Mouse (Mus musculus): ENCODE results near the gene Traip. TPM values are rescaled to one million over a fixed set of nuclear protein-coding genes. Genes with fewer than 3 reads are reported as not detected.
"Not testable (repeated sequence)": the region's sequence is repeated elsewhere in the genome, so short reads cannot be mapped to it uniquely, and the experiment has no call there.

Traip gene
- polyA plus RNA-seq, 1 experiment from 2014 or later: 15.7 TPM

- no peak for ATAC-seq (replicated peaks)
- Histone ChIP-seq H3K36me3 (no peaks in the 10 kb centered on the region), H3K9me3 (no peaks in the 10 kb centered on the region), H3K27me3 (no peaks in the 10 kb centered on the region), H3K4me1 (no peaks in the 10 kb centered on the region), H3K27ac (replicated peaks) (no peak within 1 kb of the TSS), H3K4me2 (replicated peaks) (no peak within 1 kb of the TSS), H3K9ac (replicated peaks) (no peak within 1 kb of the TSS), H3K4me3 (no peak within 1 kb of the TSS)
- 73% methylated on average over 2 of the region's 2 CpGs for WGBS
These were observed 42.3 kb downstream of the Traip start, which contains the start of gene Cdhr4 for GRCm38 (mm10) chr9:107992197-107992596. TSS of gene Cdhr4 (plus strand) at chr9:107992497.

GRCm38 (mm10) chr9:107993013-107993412 lies 43.1 kb downstream of the Traip start:
- Histone ChIP-seq H3K27ac (replicated peaks) (no peak overlapping the region), H3K9ac (replicated peaks) (no peak overlapping the region), H3K9me3 (no peaks in the 10 kb centered on the region), H3K36me3 (no peaks in the 10 kb centered on the region), H3K4me3 (no peak overlapping the region), H3K4me1 (no peaks in the 10 kb centered on the region), H3K4me2 (replicated peaks) (no peak overlapping the region), H3K27me3 (no peaks in the 10 kb centered on the region)
- ATAC-seq (replicated peaks): no peak
- 79% methylated on average over 11 of the region's 11 CpGs for WGBS

- Histone ChIP-seq H3K9ac (replicated peaks) (no peak overlapping the region), H3K4me1 (no peaks in the 10 kb centered on the region), H3K4me3 (no peak overlapping the region), H3K36me3 (no peaks in the 10 kb centered on the region), H3K4me2 (replicated peaks) (no peak overlapping the region), H3K9me3 (no peaks in the 10 kb centered on the region), H3K27me3 (no peaks in the 10 kb centered on the region), H3K27ac (replicated peaks) (no peak overlapping the region)
- WGBS: 73% methylated on average over 2 of the region's 2 CpGs
- no peak for ATAC-seq (replicated peaks)
These were observed 44.5 kb downstream of the Traip start for GRCm38 (mm10) chr9:107994464-107994863.

DNA sequence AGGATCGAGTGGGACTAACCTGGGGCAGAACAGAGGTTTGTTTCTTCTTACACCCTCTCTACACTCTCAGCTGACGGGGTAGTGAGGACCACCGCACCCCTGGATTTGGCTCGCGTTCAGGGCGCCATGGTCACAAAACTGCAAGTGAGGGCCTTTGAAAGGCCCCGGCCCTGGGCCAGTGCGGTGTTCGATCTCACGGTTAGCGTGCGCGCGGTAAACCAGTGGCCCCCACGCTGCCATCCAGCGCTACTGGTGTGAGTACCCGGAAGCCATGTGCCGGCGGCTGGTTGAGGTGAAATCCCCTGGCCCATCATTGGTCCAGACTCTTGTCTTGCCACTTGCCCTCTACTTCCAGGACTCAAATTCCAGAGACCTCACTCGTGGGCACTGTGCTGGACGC lies 45.6 kb downstream of the Traip start:
- no peak overlapping the region for H3K4me3 ChIP-seq
- WGBS: 93% methylated on average over 21 of the region's 21 CpGs
- ATAC-seq (replicated peaks): no peak
- no peaks in the 10 kb centered on the region for H3K27me3 ChIP-seq
- H3K4me2 ChIP-seq (replicated peaks): no peak overlapping the region
- no peak overlapping the region for H3K9ac ChIP-seq (replicated peaks)
- no peaks in the 10 kb centered on the region for H3K36me3 ChIP-seq
- no peaks in the 10 kb centered on the region for H3K9me3 ChIP-seq
- no peaks in the 10 kb centered on the region for H3K4me1 ChIP-seq
- no peak overlapping the region for H3K27ac ChIP-seq (replicated peaks)

- Histone ChIP-seq H3K36me3 (no peaks in the 10 kb centered on the region), H3K9me3 (no peaks in the 10 kb centered on the region), H3K4me2 (replicated peaks) (no peak within 1 kb of the TSS), H3K4me3 (no peak within 1 kb of the TSS), H3K27ac (replicated peaks) (no peak within 1 kb of the TSS), H3K4me1 (no peaks in the 10 kb centered on the region), H3K27me3 (no peaks in the 10 kb centered on the region), H3K9ac (replicated peaks) (no peak within 1 kb of the TSS)
- no peak for ATAC-seq (replicated peaks)
- 87% methylated on average over 5 of the region's 5 CpGs for WGBS
These were observed 46.1 kb downstream of the Traip start, which contains the start of gene Gm20662 for GRCm38 (mm10) chr9:107996049-107996448. TSS of gene Gm20662 (plus strand) at chr9:107996349.

GRCm38 (mm10) chr9:108001922-108002770 lies 52.2 kb downstream of the Traip start, which contains the start of gene Ip6k1:
TSS of gene Ip6k1 (plus strand) at chr9:108002501.
- under 1% methylated on average over 51 of the region's 51 CpGs for WGBS
- peak; percentile 100 for ATAC-seq (replicated peaks)
- H3K27ac ChIP-seq (replicated peaks): peak within 1 kb of the TSS; percentile 93

GRCm38 (mm10) chr9:108002778-108003530 lies 53.0 kb downstream of the Traip start:
- no peak; the same call in 1 of the 2 replicates for ATAC-seq (replicated peaks)
- peak overlapping the region; percentile 93 for H3K27ac ChIP-seq (replicated peaks)
- peaks cover 29% of the 10 kb centered on the region for H3K4me1 ChIP-seq
- under 1% methylated on average over 50 of the region's 50 CpGs for WGBS
- H3K9ac ChIP-seq (replicated peaks): peak overlapping the region; percentile 93
- H3K27me3 ChIP-seq: no peaks in the 10 kb centered on the region
- H3K4me3 ChIP-seq: peak overlapping the region; percentile 66
- peak overlapping the region; percentile 59 for H3K4me2 ChIP-seq (replicated peaks)
- no peaks in the 10 kb centered on the region for H3K9me3 ChIP-seq
- H3K36me3 ChIP-seq: no peaks in the 10 kb centered on the region

More at GRCm38 (mm10) chr9:108001922-108002770, 52.2 kb downstream of the Traip start, which contains the start of gene Ip6k1:
- Histone ChIP-seq H3K9me3 (no peaks in the 10 kb centered on the region), H3K4me2 (replicated peaks) (peak within 1 kb of the TSS; percentile 63), H3K27me3 (no peaks in the 10 kb centered on the region), H3K4me3 (peak within 1 kb of the TSS; percentile 66), H3K4me1 (peaks cover 29% of the 10 kb centered on the region), H3K36me3 (no peaks in the 10 kb centered on the region), H3K9ac (replicated peaks) (peak within 1 kb of the TSS; percentile 93)

- peak overlapping the region; percentile 66 for H3K4me3 ChIP-seq
- H3K4me2 ChIP-seq (replicated peaks): peak overlapping the region; percentile 59
- H3K27ac ChIP-seq (replicated peaks): peak overlapping the region; percentile 93
- H3K27me3 ChIP-seq: no peaks in the 10 kb centered on the region
- no peaks in the 10 kb centered on the region for H3K9me3 ChIP-seq
- no peak for ATAC-seq (replicated peaks)
- 14% methylated on average over 8 of the region's 8 CpGs for WGBS
- H3K9ac ChIP-seq (replicated peaks): peak overlapping the region; percentile 93
- no peaks in the 10 kb centered on the region for H3K36me3 ChIP-seq
- H3K4me1 ChIP-seq: peaks cover 29% of the 10 kb centered on the region
These were observed 53.6 kb downstream of the Traip start for GRCm38 (mm10) chr9:108003531-108003890.

GRCm38 (mm10) chr9:108008041-108008440 lies 58.1 kb downstream of the Traip start:
- no peaks in the 10 kb centered on the region for H3K27me3 ChIP-seq
- 91% methylated on average over 5 of the region's 5 CpGs for WGBS

GRCm38 (mm10) chr9:108010385-108010784 lies 60.4 kb downstream of the Traip start:
- Histone ChIP-seq H3K36me3 (no peaks in the 10 kb centered on the region; the same call in 1 of the 2 replicates), H3K27me3 (no peaks in the 10 kb centered on the region), H3K27ac (replicated peaks) (no peak overlapping the region), H3K9ac (replicated peaks) (no peak overlapping the region), H3K4me1 (peaks cover 2% of the 10 kb centered on the region; the same call in 1 of the 2 replicates), H3K4me3 (no peak overlapping the region), H3K9me3 (no peaks in the 10 kb centered on the region), H3K4me2 (replicated peaks) (no peak overlapping the region)
- ATAC-seq (replicated peaks): no peak

More at GRCm38 (mm10) chr9:108008041-108008440, 58.1 kb downstream of the Traip start:
- Histone ChIP-seq H3K36me3 (no peaks in the 10 kb centered on the region), H3K4me3 (no peak overlapping the region), H3K9me3 (no peaks in the 10 kb centered on the region), H3K4me2 (replicated peaks) (no peak overlapping the region), H3K4me1 (peaks cover 22% of the 10 kb centered on the region), H3K9ac (replicated peaks) (no peak overlapping the region), H3K27ac (replicated peaks) (no peak overlapping the region)
- ATAC-seq (replicated peaks): no peak

DNA sequence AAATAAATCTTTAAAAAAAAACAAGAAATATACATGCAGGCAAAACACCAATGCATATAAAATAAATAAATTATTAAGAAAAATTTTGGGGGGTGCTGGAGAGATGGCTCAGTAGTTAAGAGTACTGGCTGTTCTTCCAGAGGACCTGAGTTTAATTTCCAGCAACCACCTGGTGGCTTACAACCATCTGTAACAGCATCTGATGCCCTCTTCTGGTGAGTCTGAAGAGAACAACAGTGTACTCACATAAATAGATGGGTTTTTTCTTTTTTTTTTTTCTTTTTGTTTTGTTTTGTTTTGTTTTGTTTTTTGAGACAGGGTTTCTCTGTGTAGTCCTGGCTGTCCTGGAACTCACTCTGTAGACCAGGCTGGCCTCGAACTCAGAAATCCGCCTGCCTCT lies 63.6 kb downstream of the Traip start:
- H3K4me2 ChIP-seq (replicated peaks); ATAC-seq (replicated peaks); H3K4me1 ChIP-seq; H3K9ac ChIP-seq (replicated peaks); H3K4me3 ChIP-seq; H3K9me3 ChIP-seq; H3K27ac ChIP-seq (replicated peaks); H3K36me3 ChIP-seq; H3K27me3 ChIP-seq: not testable (repeated sequence)
- WGBS: 94% methylated on average over 2 of the region's 2 CpGs

DNA sequence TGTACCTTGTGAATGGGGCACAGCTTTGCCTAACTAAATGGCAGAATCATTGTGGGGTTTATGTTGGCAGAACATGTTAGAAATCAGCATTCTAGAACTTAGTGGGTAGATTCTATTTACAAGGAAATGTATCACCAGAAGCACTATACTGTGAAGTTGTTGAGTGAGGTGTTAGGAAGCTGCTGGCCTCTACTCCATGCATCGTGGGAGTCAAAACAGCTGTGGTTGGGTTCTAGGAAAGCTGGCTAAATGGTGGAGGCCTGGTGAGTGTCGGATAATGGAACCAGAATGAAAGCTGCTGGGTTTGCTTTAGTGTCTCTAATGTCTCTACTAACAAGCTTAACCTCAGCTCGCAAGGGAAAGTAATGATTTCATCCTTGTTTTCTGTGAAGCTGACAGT lies 67.2 kb downstream of the Traip start:
- 82% methylated on average over 3 of the region's 3 CpGs for WGBS
- Histone ChIP-seq H3K9ac (replicated peaks) (no peak overlapping the region), H3K9me3 (no peaks in the 10 kb centered on the region), H3K4me2 (replicated peaks) (no peak overlapping the region), H3K36me3 (no peaks in the 10 kb centered on the region; the same call in 1 of the 2 replicates), H3K27ac (replicated peaks) (no peak overlapping the region), H3K4me1 (0 out of 2 replicates have a peak, but pooled peaks cover 3% of the 10 kb centered on the region), H3K27me3 (no peaks in the 10 kb centered on the region), H3K4me3 (no peak overlapping the region)
- ATAC-seq (replicated peaks): no peak

All from forebrain, embryonic 15.5 days (tissue).